Mouse (Mus musculus) left cerebral cortex, adult 9 months (tissue): ENCODE measurements around the gene Gm17304.

ENCODE experiments used
- DNase-seq, 2 experiments: peaks; one replicate each; pipeline ENCODE4 v3.0.0; 2022; ENCODE audit warnings: low spot score in 2 of 2

Gm17304 gene

GRCm38 (mm10) chr5:106623337-106623736, 14.4 kb downstream of the Gm17304 start:
- no peak for DNase-seq

- no peak for DNase-seq
These were observed 19.7 kb downstream of the Gm17304 start for GRCm38 (mm10) chr5:106628369-106629149.

- DNase-seq = no peak
These were observed 27.6 kb downstream of the Gm17304 start for GRCm38 (mm10) chr5:106636423-106636946.

DNA sequence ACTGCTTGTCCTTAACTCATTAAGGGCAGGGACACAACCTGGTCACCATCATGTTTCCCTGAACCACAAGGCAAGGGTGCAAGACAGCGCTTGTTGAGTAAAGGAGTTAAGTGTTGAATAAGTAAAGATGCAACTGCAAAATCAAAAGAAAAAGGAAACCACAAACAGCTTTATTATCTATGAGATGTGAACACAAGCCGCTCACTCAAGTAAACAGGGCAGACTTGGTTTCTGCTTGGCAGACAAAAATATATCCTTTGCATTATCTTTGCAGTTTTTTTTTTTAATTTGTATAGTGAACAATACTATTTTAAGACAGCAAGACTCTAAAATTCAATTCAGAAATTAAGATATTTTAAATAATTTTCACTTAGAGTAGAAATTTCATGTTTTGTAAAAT, 30.7 kb downstream of the Gm17304 start:
- DNase-seq = no peak

- DNase-seq = no peak
These were observed 31.4 kb downstream of the Gm17304 start for GRCm38 (mm10) chr5:106640235-106640809.

- DNase-seq = no peak
These were observed 33.0 kb downstream of the Gm17304 start for GRCm38 (mm10) chr5:106641876-106642275.

- no peak for DNase-seq
These were observed 34.5 kb downstream of the Gm17304 start for GRCm38 (mm10) chr5:106643434-106643833.

DNA sequence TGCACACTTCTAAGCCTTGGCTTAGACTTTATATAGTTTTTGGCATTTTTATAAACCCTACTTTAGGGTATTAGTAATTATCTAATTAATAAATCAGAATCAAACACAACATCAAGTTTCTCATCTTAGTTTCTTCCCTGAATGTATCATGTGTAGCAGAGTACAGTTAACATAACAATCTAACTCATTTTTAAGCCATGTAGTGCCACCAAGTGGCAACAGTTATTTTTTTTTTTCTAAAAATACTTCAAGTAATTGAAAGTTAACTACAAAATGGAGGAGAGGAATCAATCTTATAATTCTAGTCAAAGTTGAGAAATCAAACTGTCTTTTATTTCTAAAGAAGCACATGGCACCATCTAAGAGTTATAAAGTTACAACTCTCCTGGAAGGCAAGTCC, 40.5 kb downstream of the Gm17304 start:
- no peak for DNase-seq

DNA sequence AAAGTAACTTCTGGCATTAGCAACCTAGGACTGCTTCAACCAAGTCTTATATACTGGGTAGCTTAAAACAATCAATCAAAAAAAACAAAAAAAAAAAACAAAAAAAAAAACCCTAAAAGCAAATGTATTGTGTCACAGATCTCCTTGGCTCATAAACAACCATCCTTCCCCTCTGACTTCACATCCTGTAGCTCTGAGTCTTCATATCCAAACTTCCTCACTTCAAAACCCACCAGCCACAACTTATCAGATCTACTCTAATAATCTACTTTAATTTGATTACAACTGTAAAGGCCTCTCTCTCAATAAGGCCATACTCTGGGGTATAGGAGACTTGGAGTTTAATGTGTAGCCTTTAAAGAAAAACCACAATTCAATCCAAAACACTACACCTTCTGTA, 41.1 kb downstream of the Gm17304 start:
- DNase-seq = no peak

- no peak for DNase-seq
These were observed 43.4 kb downstream of the Gm17304 start for GRCm38 (mm10) chr5:106652220-106652753.

- no peak for DNase-seq
These were observed 44.0 kb downstream of the Gm17304 start for GRCm38 (mm10) chr5:106652790-106653328.
